Mouse (Mus musculus) kidney, postnatal 14 days (tissue): Measurements from ENCODE around the gene Asb17.
"Not testable (repeated sequence)": the region's sequence is repeated elsewhere in the genome, so short reads cannot be mapped to it uniquely, and the experiment has no call there.

ENCODE experiments used
- DNase-seq: peaks from one replicate; pipeline ENCODE4 v3.0.0; 2022; ENCODE audit warnings: mixed read lengths

Asb17 gene

DNA sequence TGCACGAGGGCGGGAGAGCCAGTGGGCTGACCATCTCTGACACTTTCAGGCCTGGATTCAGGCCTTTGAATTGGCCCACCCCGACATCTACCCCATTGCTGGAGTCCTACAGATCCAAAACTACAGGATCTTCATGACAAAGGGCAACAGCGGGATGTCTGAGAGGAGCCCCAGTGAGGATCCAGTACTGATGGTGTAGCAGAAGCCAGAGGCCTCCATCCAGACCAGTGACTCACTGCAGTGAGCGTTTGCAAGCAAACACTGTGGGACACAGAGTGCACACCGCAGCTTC lies 11.4 kb upstream of the Asb17 start:
- no peak for DNase-seq

DNA sequence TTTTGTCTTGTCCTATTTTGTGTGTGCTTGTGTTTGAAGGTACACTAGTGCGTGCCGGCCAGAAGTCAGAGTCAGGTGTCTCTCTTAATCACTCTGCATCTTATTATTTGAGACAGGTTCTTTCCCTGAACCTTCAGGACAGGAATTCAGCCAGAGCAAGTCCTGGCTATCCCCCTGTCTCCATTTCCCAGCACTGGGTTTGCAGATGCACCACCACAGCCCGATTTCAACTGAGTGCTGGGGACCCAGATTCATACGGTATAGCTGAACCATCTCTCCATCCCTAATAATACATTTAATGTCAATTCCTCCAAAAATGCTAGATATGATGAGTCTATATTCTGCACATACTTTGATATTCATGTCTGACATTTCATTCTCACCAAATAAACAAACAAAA lies 9.9 kb upstream of the Asb17 start:
- DNase-seq: no peak

DNA sequence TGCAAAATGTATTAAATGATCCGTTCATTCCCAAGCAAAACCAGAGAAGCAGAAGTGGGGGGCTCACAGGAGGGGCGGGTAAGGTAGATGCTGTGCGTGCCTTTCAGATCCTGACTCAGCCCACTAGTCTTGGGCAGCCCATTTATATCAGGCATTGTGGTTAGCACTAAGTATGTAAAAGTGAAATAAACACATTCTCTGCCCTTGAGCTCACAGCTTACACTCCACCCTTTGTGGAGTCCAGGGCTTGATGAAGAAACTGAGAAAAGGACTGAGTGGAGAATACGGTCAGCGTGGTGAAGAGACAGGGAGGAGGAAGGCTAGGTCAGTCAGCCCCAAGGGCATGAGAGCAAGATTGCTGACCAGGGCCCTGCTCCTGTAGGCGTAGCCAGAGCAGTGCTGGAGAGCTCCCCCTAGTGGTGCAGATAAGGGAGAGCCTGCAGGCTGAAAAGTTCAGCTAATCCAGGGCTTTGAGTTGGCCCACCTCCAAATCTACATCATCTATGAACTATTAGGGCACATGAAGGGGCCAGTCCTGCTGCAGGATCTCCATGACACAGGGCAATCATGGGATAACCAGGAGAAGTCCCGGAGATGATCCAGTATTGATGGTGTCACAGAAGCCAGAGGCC lies 8.4 kb upstream of the Asb17 start:
- DNase-seq: peak; percentile 84

DNA sequence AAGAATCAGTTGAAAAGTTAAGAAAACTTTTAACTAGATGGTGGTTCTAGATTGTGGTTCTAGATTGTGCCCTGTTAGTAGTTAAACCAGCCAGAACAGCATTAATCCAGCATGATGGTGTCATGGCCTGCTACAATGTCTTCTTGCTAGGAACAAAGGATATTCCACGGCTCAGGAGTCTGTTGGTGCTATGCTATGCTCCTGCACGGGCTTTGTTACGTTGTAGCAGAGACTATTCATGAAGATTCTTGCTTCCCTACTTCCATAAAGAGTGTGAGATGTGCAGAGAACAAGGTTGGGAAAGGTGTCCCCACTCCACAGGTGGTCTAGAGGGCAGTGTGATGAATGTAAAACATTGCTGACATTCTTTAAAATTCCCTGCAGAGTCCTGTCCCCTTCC lies 7.7 kb upstream of the Asb17 start:
- no peak for DNase-seq

DNA sequence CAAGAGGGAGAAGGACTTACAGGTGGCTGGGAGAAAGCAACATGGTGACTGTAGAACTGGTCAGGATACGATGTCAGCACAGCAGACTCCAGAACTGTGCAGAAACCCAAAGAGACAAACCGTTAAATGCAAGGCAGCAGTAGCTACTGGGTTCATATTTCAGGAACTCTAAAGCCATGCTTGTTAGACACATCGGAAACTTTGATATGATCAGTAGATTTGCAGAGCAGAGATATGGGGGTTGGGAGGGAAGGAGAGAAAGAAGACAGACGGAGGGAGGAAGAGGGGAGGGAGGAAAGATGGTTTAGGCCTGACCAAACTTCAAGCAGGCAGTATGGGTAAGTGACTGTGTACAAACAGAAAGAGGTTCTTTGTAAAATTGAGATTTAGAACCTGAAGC lies 6.4 kb upstream of the Asb17 start:
- DNase-seq: no peak

DNA sequence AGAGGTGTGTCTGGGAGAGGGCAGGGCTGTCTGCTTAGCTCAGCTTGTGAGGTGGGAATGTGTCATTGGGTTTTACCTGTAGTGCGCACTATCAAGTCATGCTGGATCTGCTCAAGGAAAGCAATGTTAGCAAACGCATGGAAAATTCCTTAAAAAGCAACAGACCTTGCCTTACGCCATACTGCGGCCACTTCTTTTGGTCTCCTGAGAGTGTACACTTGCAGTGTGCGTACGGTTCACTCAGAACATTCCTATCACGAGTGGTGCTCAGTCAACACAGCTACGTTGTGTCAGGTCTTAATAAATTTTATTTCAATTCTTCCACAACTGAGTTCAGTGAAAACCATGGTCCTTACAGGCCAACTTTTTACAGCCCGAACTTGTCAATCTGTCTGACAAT lies 748 bp downstream of the Asb17 start:
- no peak for DNase-seq

DNA sequence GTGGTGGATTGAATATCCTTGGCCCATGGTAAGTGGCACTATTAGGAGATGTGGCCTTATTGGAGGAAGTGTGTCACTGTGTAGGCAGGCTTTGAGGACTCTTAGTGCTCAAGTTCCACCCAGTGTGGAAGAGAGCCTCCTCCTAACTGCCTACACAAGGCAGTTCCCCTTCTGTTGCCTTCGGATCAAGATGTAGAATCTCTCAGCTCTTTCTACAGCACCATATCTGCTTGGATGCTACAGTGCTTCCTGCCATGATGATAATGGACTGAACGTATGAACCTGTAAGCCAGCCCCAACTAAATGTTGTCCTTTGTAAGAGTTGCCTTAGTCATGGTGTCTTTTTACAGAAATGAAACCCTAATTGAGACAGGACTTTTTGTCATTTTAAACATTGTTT lies 1.5 kb downstream of the Asb17 start:
- no peak for DNase-seq

DNA sequence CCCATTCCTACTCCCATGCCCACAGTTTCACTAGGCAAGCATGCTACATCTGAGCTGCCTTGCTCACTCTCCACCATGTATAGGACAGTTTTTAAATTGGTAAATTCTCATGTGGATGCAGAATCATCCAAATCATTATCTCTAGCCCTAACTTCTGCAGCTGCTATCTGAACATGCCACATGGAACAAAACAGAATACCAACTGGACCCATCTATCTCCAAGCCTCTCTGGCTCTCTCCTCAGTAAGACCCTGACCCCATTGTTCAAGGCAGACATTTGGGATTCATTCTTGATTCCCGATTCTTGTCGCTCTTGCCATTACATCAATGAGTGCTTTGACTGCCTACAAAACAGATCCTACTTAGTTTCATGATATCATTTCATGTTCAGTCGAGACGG lies 2.1 kb downstream of the Asb17 start:
- no peak for DNase-seq

DNA sequence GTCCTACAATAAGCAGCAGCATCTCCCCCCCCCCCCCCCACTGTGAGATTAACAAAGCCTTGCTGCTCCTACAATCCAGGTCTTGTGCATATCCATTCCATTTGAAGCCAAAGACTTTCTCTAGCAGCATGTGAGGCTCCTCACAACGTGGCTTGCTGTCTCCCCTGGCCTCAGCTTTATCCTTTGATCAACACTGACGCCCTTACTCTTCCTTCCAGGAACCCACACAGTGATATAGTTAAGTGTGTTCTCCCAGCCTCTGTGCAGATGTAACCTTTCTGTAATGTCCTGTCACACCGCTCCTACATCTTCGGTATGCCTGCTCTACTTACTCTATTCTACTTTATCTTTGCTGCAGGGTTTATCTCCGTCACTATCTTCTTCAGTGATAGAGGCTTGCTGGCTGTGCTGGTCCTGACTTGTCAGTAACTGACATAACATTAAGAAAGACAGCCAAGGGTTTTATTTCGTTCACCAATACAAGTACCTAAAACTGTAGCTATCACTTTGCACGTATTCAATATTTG lies 3.3 kb downstream of the Asb17 start:
- DNase-seq: no peak

DNA sequence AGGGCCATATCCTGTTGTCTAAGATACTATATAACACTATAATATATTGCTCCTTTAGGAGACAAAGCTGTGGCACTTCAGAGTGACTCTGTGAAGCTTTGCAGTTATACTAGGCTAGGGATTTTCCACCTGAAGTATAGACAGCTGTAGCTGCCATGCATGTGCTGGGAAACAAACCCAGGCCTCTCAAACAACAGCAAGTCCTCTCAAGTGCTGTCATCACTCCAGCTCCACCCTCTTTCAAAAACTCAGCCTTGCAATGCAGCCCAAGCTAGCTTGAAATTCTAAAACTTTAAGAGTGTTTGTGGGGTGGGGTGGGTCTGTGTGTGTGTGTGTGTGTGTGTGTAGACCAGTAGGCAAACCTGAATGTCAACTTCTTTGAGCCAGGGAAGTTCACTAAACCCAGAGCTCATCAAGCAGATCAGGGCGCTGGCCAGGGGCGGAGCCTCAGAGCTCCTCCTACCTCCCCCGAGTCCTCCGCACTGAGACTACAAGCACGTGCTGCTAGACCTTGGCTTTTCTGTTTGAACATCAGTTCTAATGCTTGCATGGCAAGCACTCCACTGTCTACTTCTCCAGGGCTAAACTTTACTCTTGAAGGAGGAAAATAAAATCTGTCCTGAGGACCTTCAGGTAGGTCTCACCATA lies 5.5 kb downstream of the Asb17 start:
- peak; percentile 22 for DNase-seq

DNA sequence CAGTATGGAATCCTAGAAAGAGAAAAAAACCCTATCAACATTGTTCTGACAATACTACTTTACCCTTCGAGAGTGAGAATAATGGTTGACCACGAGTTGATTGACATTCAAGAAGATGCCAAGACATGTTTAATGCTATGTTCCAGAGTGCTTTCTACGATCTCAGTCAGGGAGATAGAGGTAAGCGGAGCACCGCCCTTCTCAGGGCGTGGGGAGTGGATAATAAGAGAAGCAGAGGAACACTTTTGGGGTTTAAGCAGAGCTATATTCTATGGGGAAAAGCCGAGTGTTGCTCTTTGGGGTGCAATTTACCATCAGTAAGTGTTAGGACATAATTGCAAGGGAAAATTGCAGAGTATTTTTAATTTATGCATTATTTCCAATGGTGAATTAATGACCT lies 6.8 kb downstream of the Asb17 start:
- no peak for DNase-seq

DNA sequence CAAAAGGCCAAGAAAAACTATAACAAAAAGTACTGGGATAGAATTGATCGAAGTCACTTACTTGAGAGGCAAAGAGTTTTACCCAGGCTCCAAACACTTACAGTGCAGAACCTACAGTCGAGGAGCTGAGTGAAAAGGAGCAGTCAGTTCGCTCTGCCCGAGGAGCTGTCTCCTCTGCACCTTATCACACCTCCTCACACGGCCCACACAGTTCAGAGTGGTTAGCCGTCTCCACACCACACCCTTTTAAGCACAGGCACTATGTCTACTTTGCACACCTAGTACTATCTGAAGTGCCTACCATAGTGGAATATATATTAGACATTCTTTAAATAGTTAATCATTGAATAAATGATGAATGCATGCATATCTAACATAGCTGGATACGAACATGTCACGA lies 8.3 kb downstream of the Asb17 start:
- DNase-seq: no peak

DNA sequence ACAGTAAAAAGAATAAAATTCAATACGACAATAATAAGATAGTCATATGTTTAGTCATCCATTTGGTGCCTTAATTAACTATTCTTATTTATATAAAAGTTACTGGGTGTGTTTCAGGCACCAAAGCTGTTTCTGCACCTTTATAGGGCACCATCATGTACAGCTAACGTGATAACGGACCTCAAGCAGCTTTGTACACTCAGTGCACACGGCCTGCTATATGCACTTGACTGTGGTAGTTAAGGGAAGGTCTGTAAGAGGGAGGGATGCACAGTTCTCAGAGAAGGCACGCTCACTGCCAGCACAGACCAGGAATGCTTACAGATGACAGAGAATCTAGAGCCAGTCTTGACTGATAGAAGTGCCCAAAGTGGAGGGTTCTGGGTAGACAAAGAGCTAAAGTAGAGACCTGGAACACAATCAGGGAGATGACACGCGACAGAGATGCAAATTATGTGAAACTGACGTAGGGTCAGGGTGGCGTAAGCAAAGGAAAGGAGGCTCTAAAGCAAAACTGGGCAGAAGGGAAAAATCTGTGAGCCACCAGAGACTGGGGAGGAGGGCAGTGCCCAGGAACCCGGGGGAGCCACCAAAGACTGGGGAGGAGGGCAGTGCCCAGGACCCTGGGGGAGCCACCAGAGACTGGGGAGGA lies 14.5 kb downstream of the Asb17 start:
- DNase-seq: no peak

DNA sequence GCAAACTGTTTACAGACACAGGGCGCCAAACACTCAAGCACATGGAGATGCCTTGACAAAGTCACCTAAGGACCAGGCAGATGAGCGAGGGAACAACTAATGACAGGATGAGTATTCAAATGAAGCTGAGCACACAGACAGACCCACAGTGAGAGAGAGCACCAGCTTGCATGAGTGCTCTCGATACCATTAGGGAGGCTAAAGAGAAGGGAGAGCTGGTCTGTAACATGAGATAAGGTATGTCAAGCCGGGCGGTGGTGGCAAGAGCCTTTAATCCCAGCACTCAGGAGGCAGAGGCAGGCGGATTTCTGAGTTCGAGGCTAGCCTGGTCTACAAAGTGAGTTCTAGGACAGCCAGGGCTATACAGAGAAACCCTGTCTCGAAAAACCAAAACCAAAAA lies 16.4 kb downstream of the Asb17 start:
- not testable (repeated sequence) for DNase-seq

DNA sequence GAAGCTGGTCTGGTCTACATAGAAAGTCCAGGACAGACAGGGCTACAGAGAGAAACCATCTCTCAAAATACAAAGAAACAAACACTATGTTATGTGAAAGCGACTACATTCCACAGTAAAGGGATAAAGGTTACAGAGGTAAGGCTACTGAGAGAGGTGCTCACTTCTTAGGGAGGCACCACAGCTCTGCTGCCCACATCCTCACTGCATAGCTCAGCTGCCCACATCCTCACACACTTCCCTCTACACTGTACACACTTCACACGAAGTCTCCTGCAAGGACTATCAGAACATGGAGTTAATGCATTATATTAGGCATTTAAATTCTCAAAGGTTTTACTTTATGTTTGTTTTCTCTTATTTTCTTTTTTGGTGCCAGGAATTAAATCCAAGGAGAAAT lies 19.8 kb downstream of the Asb17 start:
- DNase-seq: no peak

DNA sequence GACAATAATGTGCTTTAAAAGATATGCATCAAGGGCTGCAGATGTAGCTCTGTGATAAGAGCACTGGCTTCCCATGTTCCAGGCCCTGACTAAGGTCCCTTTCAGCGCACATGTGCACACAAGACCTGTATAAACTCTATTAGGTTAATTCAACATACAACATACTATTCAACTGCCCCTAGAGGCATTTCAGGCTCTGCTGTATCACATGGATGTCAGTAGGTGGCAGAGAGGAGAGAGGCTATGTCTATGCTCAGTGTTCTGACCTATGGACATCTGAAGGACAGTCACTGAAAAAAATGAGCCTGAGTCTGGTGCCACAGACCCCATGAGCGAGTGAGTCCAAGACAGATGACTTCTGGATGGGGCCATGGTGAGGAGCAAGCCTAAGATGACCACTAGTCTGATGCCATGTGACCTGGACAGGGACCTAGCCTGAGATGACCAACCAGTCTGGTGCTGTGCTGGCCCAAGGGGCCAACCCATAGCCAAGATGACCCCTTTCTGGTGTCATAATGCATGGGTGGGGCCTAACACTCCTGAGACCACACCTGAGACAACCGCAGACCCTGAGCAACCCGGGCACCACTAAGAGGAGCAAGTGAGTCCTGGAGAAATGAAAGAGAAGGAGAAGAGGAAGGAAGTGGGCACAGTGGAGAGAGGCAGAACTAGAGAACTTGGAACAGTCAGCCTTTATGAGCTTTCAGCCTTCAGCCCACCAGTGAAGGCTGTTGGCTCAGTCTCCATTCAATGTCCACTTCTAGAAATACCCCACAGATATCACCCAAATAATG lies 20.8 kb downstream of the Asb17 start:
- DNase-seq: no peak

DNA sequence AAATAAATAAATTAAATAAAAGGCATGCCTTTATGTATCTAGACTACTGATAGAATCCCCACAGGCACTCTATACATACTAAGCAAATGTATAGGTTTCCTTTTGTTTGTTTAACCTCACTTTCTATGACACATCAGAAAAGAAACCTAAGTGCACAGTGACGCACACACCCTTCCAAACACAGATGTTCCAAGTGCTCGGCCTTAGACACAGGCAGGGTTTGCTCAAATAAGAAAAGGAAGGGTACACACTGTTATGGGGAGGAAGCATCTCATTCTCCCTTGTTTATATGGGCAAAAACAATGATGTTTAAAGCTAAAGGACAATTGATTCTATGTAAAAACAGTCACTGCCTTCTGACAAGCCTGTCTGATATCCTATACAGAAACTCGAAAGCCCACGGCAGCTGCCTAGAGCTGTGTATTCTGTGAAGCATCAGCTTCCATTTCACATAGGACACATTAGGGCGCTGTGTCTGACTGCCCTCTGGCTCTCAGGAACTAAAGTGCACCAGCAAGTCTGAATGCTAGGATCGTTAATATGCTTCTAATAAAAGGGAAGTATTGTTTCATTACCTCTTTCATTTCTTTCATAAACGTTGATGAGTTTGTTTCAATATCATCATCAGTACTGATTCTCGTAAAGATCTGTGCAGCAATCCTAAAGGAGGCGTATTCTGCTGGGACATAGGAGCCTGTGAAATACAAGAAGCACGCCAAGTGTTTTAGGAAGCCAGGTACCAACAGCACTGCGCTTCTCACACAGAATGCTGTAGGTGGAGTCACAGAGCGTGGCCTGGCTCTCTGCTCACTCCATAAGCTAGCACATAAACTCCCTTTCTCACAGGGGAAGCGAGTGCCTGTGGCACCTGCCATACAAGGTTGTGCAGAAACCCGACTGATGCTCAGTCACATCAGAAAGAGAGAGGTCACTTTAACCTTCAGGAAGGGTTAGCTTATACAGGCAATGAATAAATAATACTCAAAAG lies 23.4 kb downstream of the Asb17 start:
- DNase-seq: no peak

DNA sequence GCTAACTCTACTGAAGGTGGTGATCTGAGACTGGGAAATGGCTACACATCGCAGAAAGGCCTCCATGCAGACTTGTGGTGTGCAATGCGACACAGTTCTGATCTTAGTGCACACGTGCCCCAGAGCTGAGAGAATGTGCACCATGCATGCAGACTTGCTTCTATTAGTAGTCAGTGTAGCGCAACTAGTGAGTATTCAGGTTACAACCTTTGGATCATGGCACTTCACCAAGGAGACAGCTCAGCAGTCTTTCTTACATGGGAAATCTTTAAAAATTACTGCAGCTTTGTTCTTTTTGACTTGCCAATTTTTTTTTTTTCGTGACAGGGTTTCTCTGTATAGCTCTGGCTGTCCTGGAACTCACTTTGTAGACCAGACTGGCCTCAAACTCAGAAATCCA lies 27.4 kb downstream of the Asb17 start:
- DNase-seq: peak; percentile 53

DNA sequence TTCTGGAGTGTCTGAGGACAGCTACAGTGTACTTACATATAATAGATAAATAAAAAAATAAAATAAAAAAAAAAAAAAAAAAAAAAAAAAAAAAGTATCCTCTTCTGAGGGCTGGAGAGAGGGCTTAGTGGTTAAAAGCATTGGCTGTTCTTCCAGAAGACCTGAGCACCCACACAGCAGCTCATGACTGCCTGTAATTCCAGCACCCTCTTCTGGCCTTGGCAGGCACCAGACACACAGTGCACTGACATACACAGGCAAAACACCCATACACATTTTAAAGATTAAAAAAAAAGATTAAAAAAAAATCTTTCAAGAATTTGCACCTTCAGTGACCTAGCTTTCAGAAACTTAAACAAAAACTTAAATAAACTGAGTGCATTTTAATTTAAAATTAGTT lies 42.3 kb downstream of the Asb17 start:
- no peak for DNase-seq

DNA sequence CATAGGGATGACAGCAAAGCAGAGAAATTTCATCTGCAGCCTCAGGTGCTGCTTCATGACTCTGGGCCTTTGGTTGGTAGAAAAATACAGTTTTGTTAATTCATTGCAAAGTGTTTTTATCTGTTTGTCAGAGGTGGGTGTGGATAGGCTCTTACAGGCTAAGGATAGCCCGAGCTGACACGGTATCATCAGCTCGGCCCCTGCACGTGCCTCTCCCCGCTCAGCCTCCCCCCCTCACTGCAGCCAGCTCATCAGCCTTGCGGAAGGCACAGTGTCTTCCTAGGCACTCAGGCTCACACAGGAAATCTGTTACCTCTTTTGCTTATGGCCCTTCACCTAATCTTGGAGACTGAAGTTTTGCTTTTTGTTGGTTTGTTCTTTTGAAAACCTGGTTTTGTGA lies 44.1 kb downstream of the Asb17 start:
- DNase-seq: no peak

DNA sequence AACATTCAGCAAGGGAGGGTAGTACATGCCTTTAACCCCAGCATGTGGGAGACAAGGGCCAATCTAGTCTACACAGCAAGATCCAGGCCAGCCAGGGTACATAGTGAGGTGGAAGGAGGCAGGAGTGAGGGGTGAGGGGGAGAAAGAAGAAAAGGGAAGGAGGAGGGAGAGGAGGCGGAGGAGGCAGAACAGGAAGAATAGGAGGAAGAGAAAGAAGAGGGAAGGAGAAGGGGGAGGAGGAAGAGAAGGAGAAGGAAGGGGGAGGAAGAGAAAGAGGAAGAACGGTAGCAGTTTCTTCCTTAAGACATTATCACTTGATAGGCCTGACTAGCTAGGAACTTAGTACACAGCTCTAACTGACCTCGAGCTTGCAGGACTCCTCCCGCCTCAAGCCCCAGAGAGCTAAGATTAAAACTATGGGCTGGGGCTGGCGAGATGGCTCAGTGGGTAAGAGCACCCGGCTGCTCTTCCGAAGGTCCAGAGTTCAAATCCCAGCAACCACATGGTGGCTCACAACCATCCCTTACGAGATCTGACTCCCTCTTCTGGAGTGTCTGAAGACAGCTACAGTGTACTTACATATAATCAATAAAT lies 45.3 kb downstream of the Asb17 start:
- DNase-seq: no peak

DNA sequence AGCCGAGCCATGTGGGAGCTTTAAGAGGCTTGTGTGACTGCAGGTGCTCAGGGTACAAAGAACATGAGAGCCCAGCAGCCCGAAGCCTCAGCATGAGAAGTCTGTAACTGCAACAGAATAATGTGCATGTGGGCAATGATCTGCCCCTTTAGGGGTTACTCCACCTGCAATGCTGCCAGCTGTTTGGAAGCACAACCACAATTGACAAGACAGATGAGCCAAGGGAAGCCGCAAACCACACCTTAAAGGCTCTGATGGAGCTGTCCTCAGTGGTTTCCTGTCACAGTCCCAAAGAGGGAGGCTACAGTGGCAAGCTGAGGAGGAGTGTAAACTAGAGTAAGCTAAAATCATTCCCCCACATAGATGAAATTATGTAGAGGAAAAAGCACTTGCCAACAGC lies 51.4 kb downstream of the Asb17 start:
- no peak for DNase-seq
